Mouse (Mus musculus) c-Kit-negative CD71-positive TER-119-positive erythroid progenitor cells, embryonic 14.5 days (primary cell): ENCODE measurements around the gene 2010300C02Rik.
"Not testable (repeated sequence)": the region's sequence is repeated elsewhere in the genome, so short reads cannot be mapped to it uniquely, and the experiment has no call there.

ENCODE experiments used
- DNase-seq: peaks from one replicate; pipeline ENCODE4 v3.0.0-alpha.2; 2013; ENCODE audit warnings: low read depth, low spot score

The 2010300C02Rik gene

GRCm38 (mm10) chr1:37628749-37629148 lies 91.1 kb downstream of the 2010300C02Rik start:
- no peak for DNase-seq

GRCm38 (mm10) chr1:37624185-37624584 lies 95.7 kb downstream of the 2010300C02Rik start:
- no peak for DNase-seq

GRCm38 (mm10) chr1:37622049-37622448 lies 97.8 kb downstream of the 2010300C02Rik start:
- DNase-seq = no peak

GRCm38 (mm10) chr1:37619542-37619941 lies 100.3 kb downstream of the 2010300C02Rik start:
- no peak for DNase-seq

- DNase-seq = no peak
These were observed 102.8 kb downstream of the 2010300C02Rik start for GRCm38 (mm10) chr1:37617047-37617446.

- no peak for DNase-seq
These were observed 103.3 kb downstream of the 2010300C02Rik start for GRCm38 (mm10) chr1:37616569-37616968.

GRCm38 (mm10) chr1:37615290-37616040 lies 104.4 kb downstream of the 2010300C02Rik start:
- DNase-seq = no peak

GRCm38 (mm10) chr1:37614836-37615235 lies 105.0 kb downstream of the 2010300C02Rik start:
- no peak for DNase-seq

GRCm38 (mm10) chr1:37614130-37614529 lies 105.8 kb downstream of the 2010300C02Rik start:
- no peak for DNase-seq

- DNase-seq = no peak
These were observed 108.9 kb downstream of the 2010300C02Rik start for GRCm38 (mm10) chr1:37611032-37611431.

GRCm38 (mm10) chr1:37610242-37610641 lies 109.6 kb downstream of the 2010300C02Rik start:
- DNase-seq = no peak

- DNase-seq = not testable (repeated sequence)
These were observed 114.2 kb downstream of the 2010300C02Rik start for GRCm38 (mm10) chr1:37605694-37606093.

- no peak for DNase-seq
These were observed 116.7 kb downstream of the 2010300C02Rik start for GRCm38 (mm10) chr1:37603206-37603605.

GRCm38 (mm10) chr1:37602268-37602667 lies 117.6 kb downstream of the 2010300C02Rik start:
- no peak for DNase-seq

GRCm38 (mm10) chr1:37601461-37601860 lies 118.4 kb downstream of the 2010300C02Rik start:
- no peak for DNase-seq

- DNase-seq = no peak
These were observed 119.2 kb downstream of the 2010300C02Rik start for GRCm38 (mm10) chr1:37600640-37601175.

- DNase-seq = no peak
These were observed 120.9 kb downstream of the 2010300C02Rik start for GRCm38 (mm10) chr1:37598986-37599385.

GRCm38 (mm10) chr1:37594812-37595211 lies 125.1 kb downstream of the 2010300C02Rik start:
- DNase-seq = not testable (repeated sequence)

- DNase-seq = no peak
These were observed 133.9 kb downstream of the 2010300C02Rik start for GRCm38 (mm10) chr1:37585809-37586480.

- no peak for DNase-seq
These were observed 136.0 kb downstream of the 2010300C02Rik start for GRCm38 (mm10) chr1:37583795-37584464.

GRCm38 (mm10) chr1:37583167-37583566 lies 136.7 kb downstream of the 2010300C02Rik start:
- DNase-seq = no peak

GRCm38 (mm10) chr1:37579686-37580085 lies 140.2 kb downstream of the 2010300C02Rik start:
- no peak for DNase-seq
